Mouse (Mus musculus): ENCODE measurements at regions not wholly inside any gene's neighbourhood (a gene's known extent, or its start where the extent isn't known, plus 50 kb on each side); places are given as distances from the start of the nearest gene placed in this dataset.

DNA sequence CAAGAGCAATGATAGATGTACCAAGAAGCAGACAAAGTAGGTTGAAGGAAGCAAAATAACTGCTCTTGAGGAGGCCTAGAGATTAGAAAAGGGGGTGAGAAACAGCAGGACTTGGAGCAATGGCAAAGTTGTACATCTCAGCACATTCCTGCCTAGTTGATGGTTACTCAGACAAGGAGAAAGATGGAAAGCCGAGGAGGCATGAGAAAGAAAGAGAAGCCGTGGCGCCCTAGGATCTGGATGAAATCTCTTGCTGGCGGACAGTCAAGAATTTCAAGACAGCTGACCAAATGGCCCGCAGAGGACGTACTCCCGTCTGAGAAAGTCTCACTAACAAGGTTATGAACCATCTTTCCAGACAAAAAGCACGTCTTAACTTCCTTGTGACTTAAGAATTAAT, 242.5 kb upstream of the Pfn2 start:
- Histone ChIP-seq H3K9me3 (ENCODE audit: control insufficient read depth, low read length) (no peaks in the 10 kb centered on the region), H3K27ac (ENCODE audit: low read depth, low read length) (no peak overlapping the region), H3K4me2 (replicated peaks; ENCODE audit: low read depth, low read length) (no peak overlapping the region), H3K9ac (ENCODE audit: low read depth, low read length) (no peak overlapping the region), H3K4me3 (ENCODE audit: low read depth, low read length) (no peak overlapping the region), H3K27me3 (ENCODE audit: control insufficient read depth, insufficient read depth, low read length) (no peaks in the 10 kb centered on the region), H3K4me1 (replicated peaks; ENCODE audit: control insufficient read depth, insufficient read depth, low read length) (no peaks in the 10 kb centered on the region), H3K36me3 (ENCODE audit: control insufficient read depth, insufficient read depth, low read length) (no peaks in the 10 kb centered on the region)
- 95% methylated on average over 8 of the region's 8 CpGs for WGBS
- ATAC-seq (ENCODE audit: low FRiP score) = no peak
- DNase-seq (ENCODE audit: low spot score) = no peak

DNA sequence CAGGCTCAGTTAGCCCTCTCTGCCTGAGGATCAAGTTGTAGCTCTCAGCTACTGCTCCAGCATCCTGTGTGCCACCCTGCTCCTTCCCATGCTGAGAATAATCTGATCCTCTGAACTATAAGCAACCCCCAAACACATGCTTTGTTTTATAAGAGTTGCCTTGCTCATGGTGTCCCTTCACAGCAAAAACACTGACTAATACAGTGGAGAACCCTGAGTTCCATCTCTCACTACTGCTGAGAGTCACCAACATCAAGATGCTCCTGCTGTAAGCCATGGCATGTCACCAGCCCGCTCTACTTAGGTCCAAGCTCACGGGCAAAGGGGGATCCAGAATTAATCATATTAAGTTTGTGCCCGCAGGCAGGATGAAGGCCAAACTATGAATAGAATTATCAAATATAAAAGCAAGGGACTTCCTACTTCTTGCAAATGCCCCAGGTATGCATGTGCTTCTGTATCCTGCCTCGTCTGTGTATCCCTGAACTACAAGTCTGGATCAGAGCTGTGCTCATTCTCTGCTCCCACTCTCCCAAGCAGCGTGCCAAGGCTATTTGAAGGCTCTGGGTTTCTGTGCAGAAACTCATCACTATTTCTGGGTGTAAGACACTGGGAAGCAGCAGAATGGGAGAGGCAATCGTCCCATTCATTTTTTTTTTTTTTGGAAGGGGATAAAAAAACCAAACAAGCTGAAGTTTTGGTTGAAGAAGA, 243.7 kb upstream of the Pfn2 start:
- no peak overlapping the region for H3K4me2 ChIP-seq (replicated peaks; ENCODE audit: low read depth, low read length)
- H3K4me1 ChIP-seq (replicated peaks; ENCODE audit: control insufficient read depth, insufficient read depth, low read length) = no peaks in the 10 kb centered on the region
- no peak overlapping the region for H3K9ac ChIP-seq (ENCODE audit: low read depth, low read length)
- H3K9me3 ChIP-seq (ENCODE audit: control insufficient read depth, low read length) = no peaks in the 10 kb centered on the region
- no peaks in the 10 kb centered on the region for H3K27me3 ChIP-seq (ENCODE audit: control insufficient read depth, insufficient read depth, low read length)
- H3K36me3 ChIP-seq (ENCODE audit: control insufficient read depth, insufficient read depth, low read length) = no peaks in the 10 kb centered on the region
- DNase-seq (ENCODE audit: low spot score) (no peak), ATAC-seq (ENCODE audit: low FRiP score) (no peak)
- no peak overlapping the region for H3K4me3 ChIP-seq (ENCODE audit: low read depth, low read length)
- H3K27ac ChIP-seq (ENCODE audit: low read depth, low read length) = no peak overlapping the region
- 89% methylated on average over 6 of the region's 6 CpGs for WGBS

GRCm38 (mm10) chr3:58110911-58111476, 263.1 kb upstream of the Pfn2 start:
- ATAC-seq (ENCODE audit: low FRiP score) (no peak), DNase-seq (ENCODE audit: low spot score) (no peak)
- Histone ChIP-seq H3K27me3 (ENCODE audit: control insufficient read depth, insufficient read depth, low read length) (no peaks in the 10 kb centered on the region), H3K27ac (ENCODE audit: low read depth, low read length) (no peak overlapping the region), H3K9me3 (ENCODE audit: control insufficient read depth, low read length) (no peaks in the 10 kb centered on the region), H3K4me1 (replicated peaks; ENCODE audit: control insufficient read depth, insufficient read depth, low read length) (no peaks in the 10 kb centered on the region), H3K9ac (ENCODE audit: low read depth, low read length) (no peak overlapping the region), H3K36me3 (ENCODE audit: control insufficient read depth, insufficient read depth, low read length) (no peaks in the 10 kb centered on the region), H3K4me2 (replicated peaks; ENCODE audit: low read depth, low read length) (no peak overlapping the region), H3K4me3 (ENCODE audit: low read depth, low read length) (no peak overlapping the region)
- 92% methylated on average over 5 of the region's 5 CpGs for WGBS

DNA sequence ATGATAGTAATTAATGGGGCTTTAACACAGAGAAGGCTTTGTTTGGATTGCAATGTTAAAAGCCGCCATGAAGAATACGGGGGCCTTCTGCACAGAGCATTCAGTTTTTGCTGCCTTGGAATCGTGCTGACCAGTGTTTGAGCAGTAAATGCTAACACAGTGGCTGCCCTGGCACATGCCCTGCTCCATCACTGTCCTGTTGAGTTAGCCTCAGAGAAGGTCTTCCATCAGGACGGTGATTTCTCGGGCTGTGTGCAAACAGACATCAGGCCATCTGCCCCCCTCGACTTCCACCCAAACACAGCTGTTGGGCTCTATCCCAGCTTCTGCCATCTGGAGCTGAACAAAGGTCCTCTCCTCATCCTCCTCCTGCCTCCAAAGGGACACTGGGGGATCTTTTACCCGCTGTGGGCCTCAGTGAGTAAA, 264.6 kb upstream of the Pfn2 start:
- Histone ChIP-seq H3K4me2 (replicated peaks; ENCODE audit: low read depth, low read length) (no peak overlapping the region), H3K4me1 (replicated peaks; ENCODE audit: control insufficient read depth, insufficient read depth, low read length) (no peaks in the 10 kb centered on the region), H3K4me3 (ENCODE audit: low read depth, low read length) (no peak overlapping the region), H3K9ac (ENCODE audit: low read depth, low read length) (no peak overlapping the region), H3K27me3 (ENCODE audit: control insufficient read depth, insufficient read depth, low read length) (no peaks in the 10 kb centered on the region), H3K36me3 (ENCODE audit: control insufficient read depth, insufficient read depth, low read length) (no peaks in the 10 kb centered on the region), H3K9me3 (ENCODE audit: control insufficient read depth, low read length) (no peaks in the 10 kb centered on the region), H3K27ac (ENCODE audit: low read depth, low read length) (no peak overlapping the region)
- DNase-seq (ENCODE audit: low spot score) (peak; percentile 29), ATAC-seq (ENCODE audit: low FRiP score) (peak; percentile 78)
- WGBS = 45% methylated on average over 7 of the region's 7 CpGs

- no peak overlapping the region for H3K4me2 ChIP-seq (replicated peaks; ENCODE audit: low read depth, low read length)
- H3K36me3 ChIP-seq (ENCODE audit: control insufficient read depth, insufficient read depth, low read length) = no peaks in the 10 kb centered on the region
- no peak for DNase-seq (ENCODE audit: low spot score)
- no peak for ATAC-seq (ENCODE audit: low FRiP score)
- WGBS = 98% methylated on average over 7 of the region's 7 CpGs
- H3K27me3 ChIP-seq (ENCODE audit: control insufficient read depth, insufficient read depth, low read length) = no peaks in the 10 kb centered on the region
- H3K9me3 ChIP-seq (ENCODE audit: control insufficient read depth, low read length) = no peaks in the 10 kb centered on the region
- H3K4me1 ChIP-seq (replicated peaks; ENCODE audit: control insufficient read depth, insufficient read depth, low read length) = no peaks in the 10 kb centered on the region
- H3K27ac ChIP-seq (ENCODE audit: low read depth, low read length) = no peak overlapping the region
- no peak overlapping the region for H3K9ac ChIP-seq (ENCODE audit: low read depth, low read length)
- H3K4me3 ChIP-seq (ENCODE audit: low read depth, low read length) = no peak overlapping the region
These were observed 266.1 kb upstream of the Pfn2 start for GRCm38 (mm10) chr3:58113941-58114340.

DNA sequence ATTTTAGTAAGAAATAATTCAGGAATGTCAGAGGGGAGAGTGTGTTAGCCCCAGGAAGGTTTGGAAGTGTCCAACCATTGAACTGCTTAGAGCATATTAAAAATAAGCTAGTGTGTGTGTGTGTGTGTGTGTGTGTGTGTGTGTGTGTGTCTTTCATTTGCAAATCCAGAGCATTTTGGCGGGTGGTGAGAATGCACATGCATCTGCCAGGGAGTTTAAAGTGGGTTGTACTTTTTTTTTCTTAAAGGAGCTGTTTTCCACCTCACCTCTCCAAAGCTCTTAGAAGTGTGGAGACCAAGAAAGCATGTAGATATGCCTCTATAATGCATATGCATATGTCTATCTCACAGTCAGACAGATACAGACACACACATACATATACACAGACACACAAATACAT, 267.6 kb upstream of the Pfn2 start:
- Histone ChIP-seq H3K27me3 (ENCODE audit: control insufficient read depth, insufficient read depth, low read length) (no peaks in the 10 kb centered on the region), H3K36me3 (ENCODE audit: control insufficient read depth, insufficient read depth, low read length) (no peaks in the 10 kb centered on the region), H3K9me3 (ENCODE audit: control insufficient read depth, low read length) (no peaks in the 10 kb centered on the region), H3K4me1 (replicated peaks; ENCODE audit: control insufficient read depth, insufficient read depth, low read length) (no peaks in the 10 kb centered on the region), H3K27ac (ENCODE audit: low read depth, low read length) (no peak overlapping the region), H3K4me2 (replicated peaks; ENCODE audit: low read depth, low read length) (no peak overlapping the region), H3K9ac (ENCODE audit: low read depth, low read length) (no peak overlapping the region), H3K4me3 (ENCODE audit: low read depth, low read length) (no peak overlapping the region)
- no peak for ATAC-seq (ENCODE audit: low FRiP score)
- DNase-seq (ENCODE audit: low spot score) = no peak
- WGBS = 77% methylated on average over 1 of the region's 1 CpGs

DNA sequence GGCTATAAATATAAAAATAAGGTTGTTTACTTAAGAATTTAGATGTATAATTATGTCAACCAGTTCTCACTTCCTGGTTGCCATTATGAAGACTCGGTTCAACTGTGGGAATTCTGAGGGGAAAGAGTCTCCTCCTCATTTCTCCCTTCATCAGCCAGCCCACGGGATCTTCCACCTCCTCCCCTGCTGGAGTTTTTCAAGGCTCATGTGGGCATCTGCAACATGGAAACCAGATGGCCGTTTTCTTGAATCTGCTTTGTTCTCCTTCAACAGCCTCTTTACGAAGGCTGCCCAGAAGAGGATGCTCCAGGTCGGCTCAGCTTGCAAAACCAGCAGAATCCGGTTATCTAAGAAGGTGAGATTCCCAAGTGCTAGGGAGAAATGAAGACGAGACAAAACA, 269.0 kb upstream of the Pfn2 start:
- Histone ChIP-seq H3K4me3 (ENCODE audit: low read depth, low read length) (no peak overlapping the region), H3K27me3 (ENCODE audit: control insufficient read depth, insufficient read depth, low read length) (no peaks in the 10 kb centered on the region), H3K4me2 (replicated peaks; ENCODE audit: low read depth, low read length) (no peak overlapping the region), H3K9me3 (ENCODE audit: control insufficient read depth, low read length) (no peaks in the 10 kb centered on the region), H3K9ac (ENCODE audit: low read depth, low read length) (no peak overlapping the region), H3K36me3 (ENCODE audit: control insufficient read depth, insufficient read depth, low read length) (no peaks in the 10 kb centered on the region), H3K4me1 (replicated peaks; ENCODE audit: control insufficient read depth, insufficient read depth, low read length) (no peaks in the 10 kb centered on the region), H3K27ac (ENCODE audit: low read depth, low read length) (no peak overlapping the region)
- 79% methylated on average over 7 of the region's 7 CpGs for WGBS
- DNase-seq (ENCODE audit: low spot score) (no peak), ATAC-seq (ENCODE audit: low FRiP score) (no peak)

DNA sequence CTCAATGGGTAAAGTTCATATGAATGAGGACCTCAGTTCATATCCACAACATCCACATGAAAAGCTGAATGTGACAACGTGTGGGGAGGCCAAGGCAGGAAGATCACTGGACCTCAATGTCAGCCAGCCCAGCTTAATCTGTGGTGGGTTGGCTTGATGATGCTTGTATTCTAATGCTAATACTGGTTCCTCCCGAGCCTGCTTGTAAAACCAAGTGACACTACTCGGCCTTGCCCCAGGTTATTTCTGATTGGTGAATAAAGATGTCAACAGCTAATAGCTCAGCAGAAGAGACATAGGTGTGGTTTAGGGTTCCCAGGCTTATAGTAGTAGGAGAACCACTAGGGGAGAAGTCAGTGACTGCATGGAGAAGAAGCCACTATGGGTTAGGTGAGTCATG, 272.2 kb upstream of the Pfn2 start:
- no peaks in the 10 kb centered on the region for H3K4me1 ChIP-seq (replicated peaks; ENCODE audit: control insufficient read depth, insufficient read depth, low read length)
- H3K27me3 ChIP-seq (ENCODE audit: control insufficient read depth, insufficient read depth, low read length) = no peaks in the 10 kb centered on the region
- no peak overlapping the region for H3K9ac ChIP-seq (ENCODE audit: low read depth, low read length)
- no peak overlapping the region for H3K4me2 ChIP-seq (replicated peaks; ENCODE audit: low read depth, low read length)
- no peaks in the 10 kb centered on the region for H3K9me3 ChIP-seq (ENCODE audit: control insufficient read depth, low read length)
- 62% methylated on average over 3 of the region's 3 CpGs for WGBS
- H3K4me3 ChIP-seq (ENCODE audit: low read depth, low read length) = no peak overlapping the region
- DNase-seq (ENCODE audit: low spot score) = no peak
- H3K27ac ChIP-seq (ENCODE audit: low read depth, low read length) = no peak overlapping the region
- H3K36me3 ChIP-seq (ENCODE audit: control insufficient read depth, insufficient read depth, low read length) = no peaks in the 10 kb centered on the region
- no peak for ATAC-seq (ENCODE audit: low FRiP score)

Measured in hindbrain, embryonic 11.5 days (tissue).